Mouse (Mus musculus): Measurements from ENCODE around the gene Ripply3.

Gene Ripply3

DNA sequence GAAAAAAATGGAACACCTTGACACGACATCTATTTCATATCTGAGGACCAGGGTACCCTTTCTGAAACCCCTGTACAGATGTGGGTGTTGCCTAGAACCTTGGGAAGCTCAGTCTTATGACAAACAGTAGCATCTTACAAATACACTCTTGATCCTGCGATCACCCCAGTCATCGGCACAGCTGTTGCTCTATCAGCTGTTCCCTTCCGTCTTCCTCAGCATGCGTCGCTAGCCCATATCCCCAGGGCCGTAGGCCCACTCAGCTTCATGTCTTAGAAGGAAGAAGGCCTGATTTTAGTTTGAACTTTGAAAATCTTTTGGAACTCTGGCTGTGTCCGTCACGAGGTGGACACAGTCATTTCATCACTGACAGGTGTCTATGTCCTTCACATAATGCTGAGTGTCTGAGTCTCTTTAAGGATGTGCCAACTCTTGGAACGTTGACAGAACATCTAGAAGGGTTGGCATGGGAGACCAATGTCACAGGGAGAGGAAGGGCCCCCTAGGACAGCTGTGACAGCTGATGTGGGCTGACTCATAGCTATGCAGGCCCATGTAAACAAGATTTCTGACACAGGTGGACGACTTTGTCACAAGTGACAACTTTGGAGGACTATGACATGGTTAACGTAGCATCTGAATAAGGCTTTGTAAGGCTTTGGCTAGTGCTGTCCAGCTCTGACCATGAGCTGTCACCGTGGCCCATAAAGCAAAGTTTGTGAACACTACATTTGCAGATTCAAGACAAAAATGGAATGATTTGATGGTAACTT lies 32.5 kb downstream of the Ripply3 start:
- no peak for DNase-seq

- peak; percentile 37 for DNase-seq
Measured at GRCm38 (mm10) chr16:94362174-94362873, 34.1 kb downstream of the Ripply3 start.

DNA sequence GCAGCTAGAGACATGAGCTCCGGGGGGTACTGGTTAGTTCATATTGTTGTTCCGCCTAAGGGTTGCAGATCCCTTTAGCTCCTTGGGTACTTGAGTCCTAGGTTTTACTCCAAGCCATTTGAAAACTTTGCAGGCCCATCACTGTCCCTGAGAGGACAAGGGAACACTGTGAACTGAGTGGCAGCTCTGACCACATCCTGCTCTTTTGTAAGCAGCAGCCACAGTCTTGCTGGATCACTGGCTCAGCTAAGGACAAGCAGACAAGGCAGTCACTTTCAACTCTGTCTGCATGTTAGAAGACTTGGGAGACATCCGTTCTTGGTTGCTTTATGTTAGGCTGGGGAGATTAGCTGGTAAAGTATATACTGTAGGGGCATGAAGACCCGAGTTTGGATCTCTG lies 35.6 kb downstream of the Ripply3 start:
- DNase-seq = no peak

DNA sequence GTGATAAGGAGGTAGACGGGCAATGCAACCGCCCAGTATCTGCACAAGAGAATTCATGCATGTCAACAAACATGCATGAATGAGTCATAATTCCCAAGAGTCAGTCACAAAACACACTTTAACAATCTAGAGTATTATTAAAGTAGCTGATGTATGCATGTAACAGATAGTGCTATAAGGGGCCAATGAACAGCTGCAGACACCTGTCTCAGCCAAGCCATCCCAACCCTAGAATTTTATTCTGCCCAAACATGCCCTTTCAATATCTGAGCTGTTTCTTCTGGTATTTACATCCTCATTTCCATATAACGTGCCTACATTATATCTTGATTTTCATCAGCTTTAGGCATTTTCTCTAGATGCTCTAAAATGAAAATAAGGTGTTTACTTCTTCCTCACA lies 37.2 kb downstream of the Ripply3 start:
- no peak for DNase-seq

GRCm38 (mm10) chr16:94369596-94370172 lies 41.5 kb downstream of the Ripply3 start:
- no peak for DNase-seq

GRCm38 (mm10) chr16:94370173-94370914 lies 42.1 kb downstream of the Ripply3 start, which contains the start of gene Ttc3:
Ttc3 (plus strand) TSS chr16:94370618.
- DNase-seq = peak; percentile 96

- DNase-seq = peak; percentile 75
Measured at GRCm38 (mm10) chr16:94370915-94371300, 42.7 kb downstream of the Ripply3 start.

DNA sequence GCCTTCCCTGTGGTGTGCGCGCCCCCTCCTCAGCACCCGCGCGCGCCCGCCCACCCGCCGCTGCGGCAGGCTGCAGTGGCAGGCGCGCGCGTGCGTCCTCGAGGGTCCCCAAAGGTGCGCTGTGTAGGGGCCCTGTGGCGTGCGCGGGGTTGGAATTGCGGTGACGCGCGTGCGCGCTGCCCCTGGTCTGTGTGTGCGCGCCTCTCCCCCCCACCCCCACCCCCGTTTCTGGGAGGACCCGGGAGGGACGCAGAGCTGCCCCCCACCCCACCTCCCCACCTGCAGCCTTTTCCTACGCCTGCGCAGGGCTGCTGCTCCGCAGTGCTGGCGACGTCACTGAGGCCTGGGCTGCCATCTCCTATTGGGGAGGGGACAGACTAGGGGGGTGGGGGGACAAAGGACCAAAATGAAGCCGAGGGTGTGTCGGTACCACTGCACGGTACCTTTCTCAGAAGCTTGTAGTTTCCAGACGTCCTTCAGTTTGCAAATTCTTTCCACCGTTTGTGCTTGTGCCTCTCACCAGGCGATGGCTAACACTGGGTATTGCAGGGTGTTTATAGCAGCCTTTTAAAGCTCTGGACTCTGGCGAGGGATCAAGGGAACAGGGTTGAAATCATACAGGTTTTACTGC lies 43.2 kb downstream of the Ripply3 start, which contains the start of gene Pigp:
Gene Pigp (minus strand): TSS at position 542 of the 631 bp plus-strand sequence.
- peak; percentile 54 for DNase-seq

DNA sequence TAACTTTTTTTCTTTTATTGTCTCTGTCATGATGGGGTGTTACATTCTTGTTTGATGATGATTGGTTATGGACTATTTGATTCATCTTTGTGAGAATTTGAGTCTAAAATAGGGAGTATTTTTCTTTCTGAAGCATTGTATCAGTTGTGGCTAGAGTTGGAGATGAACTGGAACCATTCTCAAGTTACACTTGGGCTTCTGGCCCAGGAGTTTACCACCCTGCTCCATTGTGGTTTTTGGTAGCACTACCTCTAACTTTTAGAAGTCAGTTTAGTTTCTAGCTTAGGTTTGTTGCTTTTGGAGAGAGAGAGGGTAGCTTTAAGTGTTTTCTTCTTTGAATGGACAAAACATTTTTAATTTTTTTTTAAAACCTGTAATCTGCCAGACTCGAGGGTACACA lies 51.2 kb downstream of the Ripply3 start:
- no peak for DNase-seq

DNA sequence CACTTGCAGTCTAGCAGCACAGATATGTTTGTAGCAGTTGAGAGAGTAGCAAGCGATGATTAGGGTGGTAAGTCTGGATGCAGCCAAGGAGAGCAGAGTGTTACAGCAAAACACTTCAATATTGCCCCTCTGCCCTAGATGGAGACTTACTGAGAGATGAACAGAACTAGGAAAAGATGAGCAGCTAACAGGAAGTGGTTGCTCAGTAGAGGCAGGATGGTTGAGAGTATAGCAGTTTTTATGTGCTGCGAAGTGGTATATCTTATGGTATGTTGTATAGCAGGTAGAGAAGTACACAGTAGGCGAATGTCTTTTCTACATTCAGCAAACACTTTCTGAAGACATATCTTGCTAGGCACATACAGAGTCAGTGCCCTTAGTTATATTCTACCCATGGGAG lies 55.1 kb downstream of the Ripply3 start:
- DNase-seq = no peak

Measured in cerebellum, adult 8-10 months (tissue).